Mouse (Mus musculus) C2C12 (cell line): ENCODE data around the gene Ago3.

ENCODE experiments used
- CTCF ChIP-seq: IDR thresholded peaks from one replicate; pipeline ENCODE4 v1.5.1; 2011; ENCODE audit not compliant: control insufficient read depth, insufficient read depth, insufficient read length
- MAX ChIP-seq: IDR thresholded peaks from one replicate; pipeline ENCODE4 v1.6.1; 2011; ENCODE audit warnings: mild to moderate bottlenecking, control low read depth
- USF1 ChIP-seq: IDR thresholded peaks from one replicate; pipeline ENCODE4 v1.6.1; 2011; ENCODE audit warnings: low read depth, mild to moderate bottlenecking, control low read depth, moderate library complexity

DNA sequence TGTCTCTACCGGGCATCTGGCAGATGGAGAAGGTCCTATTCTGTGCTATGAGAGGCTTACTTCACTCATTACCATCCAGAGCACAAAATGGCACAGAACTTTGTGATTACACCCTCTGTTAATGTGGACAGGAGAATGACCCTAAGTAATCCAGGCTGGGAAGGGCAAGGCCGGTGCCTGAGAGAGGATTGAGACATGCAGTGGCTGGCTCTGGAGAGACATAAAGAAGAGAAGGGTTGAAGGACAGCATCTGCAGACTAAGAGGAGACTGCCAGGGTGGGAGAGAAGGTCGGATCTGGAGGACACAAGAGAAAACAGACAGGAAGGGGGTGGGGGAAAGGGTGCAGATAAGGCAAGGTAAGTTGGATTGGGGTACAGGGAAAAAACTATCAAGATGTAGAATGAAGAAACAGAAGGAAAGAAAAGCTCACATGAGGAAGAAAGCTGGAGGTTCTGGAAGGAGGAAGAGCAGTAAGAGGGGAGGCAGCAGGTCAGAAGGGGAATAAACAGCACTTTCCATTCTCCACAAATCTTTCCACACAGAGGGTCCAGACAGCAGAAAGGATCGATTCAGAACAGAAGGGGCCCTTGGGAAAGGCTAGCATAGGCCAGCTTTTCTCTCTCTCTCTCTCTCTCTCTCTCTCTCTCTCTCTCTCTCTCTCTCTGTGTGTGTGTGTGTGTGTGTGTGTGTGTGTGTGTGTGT, 35.0 kb upstream of the Ago3 start:
- TF ChIP-seq CTCF, result no peak
- no peak for TF ChIP-seq USF1
- TF ChIP-seq MAX, result no peak
